Mouse (Mus musculus) yolk sac, embryonic 10.5 days (tissue): ENCODE measurements around the gene Opn3.
A peak's percentile ranks its signal among the peaks of the same experiment; 100 is the strongest.

Experiments used
- DNase-seq: peaks from one replicate; pipeline ENCODE4 v3.0.0-alpha.2; 2017; ENCODE audit warnings: low spot score

Opn3 gene

DNA sequence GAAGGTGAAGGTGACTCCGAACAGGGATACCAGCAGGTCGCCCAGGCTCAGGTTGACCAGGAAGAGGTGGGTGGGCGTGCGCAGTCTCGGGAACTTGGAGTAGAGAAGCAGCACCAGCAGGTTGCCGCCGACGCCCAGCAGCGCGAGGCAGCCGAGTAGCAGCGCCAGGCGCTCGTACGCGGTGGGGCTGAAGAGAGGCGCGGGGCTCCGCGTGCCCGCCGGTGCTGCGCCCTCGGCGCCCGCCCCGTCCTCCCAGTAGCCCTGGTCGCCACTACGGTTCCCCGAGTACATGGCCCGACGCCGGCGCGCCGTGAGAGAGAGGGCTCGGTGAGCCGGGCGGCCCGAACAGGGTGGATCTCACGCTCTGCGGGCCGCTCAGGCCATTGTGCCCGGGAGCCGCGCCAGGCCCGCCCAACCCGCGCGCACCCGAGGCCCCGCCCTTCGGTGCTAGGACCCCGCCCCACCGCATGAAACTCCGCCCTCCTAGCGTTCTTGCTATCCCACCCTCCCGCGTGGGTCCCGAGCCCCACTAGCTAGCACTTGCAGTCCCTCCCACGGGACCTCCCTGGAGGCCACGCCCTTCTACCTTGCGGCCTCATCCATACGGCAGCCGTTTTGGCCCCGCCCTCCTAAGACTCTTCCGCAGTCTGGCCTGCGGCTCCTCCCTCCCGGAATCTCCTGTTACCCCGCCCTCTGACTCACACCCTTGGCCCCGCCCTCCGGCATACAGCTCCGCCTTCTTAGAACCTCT, at the start of gene Opn3, which contains the start of gene Chml:
TSS of gene Opn3 (minus strand) at position 531 of the 751 bp plus-strand sequence.
TSS of gene Chml (minus strand) at position 656 of the 751 bp plus-strand sequence.
- DNase-seq, result peak; percentile 99

DNA sequence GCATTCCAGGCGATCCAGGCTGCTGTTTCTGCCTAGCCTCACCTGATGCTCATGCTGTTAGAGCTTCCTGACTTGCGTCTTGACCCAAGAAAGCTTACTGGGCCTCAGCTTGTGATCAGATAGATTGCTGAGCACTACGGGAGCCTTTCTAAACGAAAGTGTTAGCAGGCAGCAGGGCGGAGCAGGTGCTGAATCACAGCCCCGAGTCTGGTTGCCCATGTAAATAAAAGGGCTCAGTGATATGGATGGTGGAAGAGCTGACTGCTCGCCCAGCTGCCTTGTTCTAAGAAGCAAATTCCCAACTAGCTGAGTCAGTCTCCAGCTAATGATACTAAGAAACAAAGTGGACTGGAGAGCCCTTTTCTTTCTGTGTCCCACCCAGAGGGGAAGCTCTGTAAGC, 33.2 kb upstream of the Opn3 start:
- DNase-seq, result no peak

DNA sequence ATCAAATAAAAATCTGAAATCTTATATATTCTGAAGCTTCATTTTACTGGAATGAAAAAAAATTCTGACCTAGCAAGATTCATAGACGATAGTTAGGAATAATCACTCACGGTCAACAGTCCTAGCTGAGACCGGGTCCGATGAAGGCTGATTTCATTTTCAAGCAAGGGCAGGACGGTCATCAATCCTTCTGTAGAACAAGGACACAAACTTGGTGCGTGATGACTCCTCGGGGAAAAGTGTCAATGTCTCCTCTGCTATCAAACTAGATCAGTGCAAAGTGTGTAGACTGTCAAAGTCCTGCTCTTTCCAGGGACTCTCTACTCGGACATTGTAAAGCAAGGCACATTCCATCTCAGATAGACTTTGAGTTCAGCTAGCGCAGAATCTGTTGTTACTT, 24.3 kb upstream of the Opn3 start:
- DNase-seq, result no peak

DNA sequence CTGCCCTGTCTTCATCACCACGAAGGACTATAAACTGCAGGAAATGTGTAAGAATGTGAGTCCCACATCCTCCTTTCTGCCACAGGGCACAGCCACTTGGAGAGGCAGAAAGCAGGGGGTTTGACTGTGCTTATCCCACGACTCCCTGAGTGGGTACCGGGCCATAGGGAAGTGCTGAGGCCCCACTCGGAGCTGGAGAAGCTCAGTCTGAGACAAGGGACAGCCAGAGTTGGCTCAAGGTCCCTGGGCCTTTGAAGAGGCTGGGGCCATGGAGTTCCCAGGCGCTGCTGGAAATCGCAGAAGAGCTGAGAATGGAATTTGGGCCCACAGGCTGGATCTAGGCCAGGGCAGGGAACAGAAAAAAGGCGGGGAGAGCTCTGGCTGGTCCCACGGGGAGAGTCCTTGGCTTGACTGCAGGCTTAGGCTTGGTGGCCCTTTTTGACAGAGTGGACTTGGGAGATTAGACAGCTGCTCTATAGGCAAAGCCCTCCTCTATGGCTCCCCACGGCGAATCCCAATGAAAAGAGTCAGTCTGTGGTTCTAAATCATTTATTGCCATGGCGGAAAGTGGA, 19.8 kb upstream of the Opn3 start:
- DNase-seq, result no peak

DNA sequence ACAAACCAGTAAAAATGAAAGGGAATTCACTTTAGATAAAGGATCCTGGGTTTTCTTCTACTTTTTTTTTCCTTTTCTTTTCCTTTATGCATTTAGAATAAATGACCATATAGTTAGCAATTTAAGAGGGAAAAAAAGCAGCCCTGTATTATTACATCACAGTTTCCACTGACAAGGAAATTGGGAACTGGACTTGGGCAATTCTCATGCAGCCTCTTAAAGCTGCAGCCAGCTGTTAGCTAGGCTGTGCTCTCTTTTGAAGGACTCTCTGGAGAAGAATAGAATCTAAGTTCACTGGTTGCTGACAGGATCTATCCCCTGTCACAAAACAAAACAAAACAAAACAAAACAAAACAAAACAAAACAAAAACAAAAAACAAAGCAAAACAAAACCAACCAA, 15.4 kb upstream of the Opn3 start:
- no peak for DNase-seq

DNA sequence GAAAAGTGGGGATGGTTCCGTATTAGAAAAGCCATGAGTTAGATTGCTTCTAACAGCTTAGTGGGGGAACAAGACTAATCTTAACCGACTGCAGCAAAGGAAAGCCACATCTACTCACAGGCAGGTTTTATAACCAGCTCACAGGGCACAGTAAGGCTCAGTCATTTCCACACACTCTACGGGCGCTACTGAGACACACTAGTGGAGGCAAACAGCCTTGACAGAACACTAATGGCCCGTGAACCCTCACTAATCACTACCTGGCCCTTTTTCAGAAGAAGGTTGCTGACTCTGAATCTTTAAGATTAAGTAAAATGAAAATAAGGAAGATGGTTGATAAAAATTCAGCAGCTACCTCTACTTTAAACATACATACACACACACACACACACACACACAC, 15.0 kb upstream of the Opn3 start:
- DNase-seq, result no peak

DNA sequence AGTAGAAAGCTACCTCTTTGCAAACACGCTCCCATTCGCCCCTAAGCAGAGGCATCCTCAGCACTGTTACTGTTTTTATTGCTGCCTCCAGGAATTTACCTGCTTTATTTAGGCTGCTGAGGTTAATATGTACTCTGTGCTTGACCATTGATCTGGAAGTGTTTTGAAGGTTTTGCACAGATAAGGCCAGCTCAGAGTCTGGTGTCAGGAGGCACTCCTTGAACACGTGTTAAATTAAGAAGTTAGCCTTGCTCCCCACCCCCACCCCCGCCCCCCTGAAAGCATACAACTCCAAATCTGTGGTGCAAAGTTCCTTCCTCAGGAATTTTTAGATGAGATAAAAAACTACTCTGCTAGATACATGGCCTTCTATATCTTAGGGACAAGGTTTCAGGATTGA, 8.6 kb upstream of the Opn3 start:
- peak; percentile 85 for DNase-seq

DNA sequence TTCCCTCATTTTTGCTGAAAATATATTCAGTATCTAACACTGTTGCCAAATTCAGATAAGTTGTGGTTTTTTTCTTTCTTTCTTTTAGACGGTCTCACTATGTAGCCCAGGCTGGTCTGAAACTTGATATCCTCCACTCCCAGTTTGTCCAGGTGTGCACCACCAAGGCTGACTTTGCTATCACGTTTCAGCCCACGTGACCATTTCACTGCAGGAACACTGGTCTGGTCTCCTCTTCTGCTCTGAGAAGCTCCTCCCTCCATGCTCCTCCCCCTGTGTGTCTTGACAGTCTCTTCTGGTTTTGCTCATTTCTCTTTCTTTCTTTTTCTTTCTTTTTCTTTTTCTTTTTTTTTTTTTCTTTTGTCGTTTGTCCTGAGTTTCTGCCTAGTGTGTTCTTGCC, 7.2 kb upstream of the Opn3 start:
- DNase-seq, result no peak

DNA sequence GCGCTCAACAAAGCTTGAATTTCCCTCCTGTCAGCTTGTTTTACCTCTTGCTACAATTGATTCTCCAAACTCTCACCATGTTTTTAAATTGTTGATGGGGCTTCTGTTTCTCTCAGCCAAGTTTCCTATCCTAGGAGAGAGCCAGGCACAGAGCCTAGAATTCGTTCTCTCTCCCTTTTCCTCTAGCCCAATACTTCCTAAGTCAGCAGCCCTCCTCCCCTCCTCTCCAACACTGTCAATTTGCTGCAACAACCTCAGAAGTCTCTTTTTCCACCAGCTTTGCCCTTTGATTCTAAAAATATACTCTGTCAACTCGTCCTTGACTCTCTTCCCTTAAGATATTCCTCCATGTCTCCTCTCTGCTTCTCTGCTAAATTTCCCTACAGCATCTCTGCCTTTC, 6.8 kb upstream of the Opn3 start:
- DNase-seq, result no peak

DNA sequence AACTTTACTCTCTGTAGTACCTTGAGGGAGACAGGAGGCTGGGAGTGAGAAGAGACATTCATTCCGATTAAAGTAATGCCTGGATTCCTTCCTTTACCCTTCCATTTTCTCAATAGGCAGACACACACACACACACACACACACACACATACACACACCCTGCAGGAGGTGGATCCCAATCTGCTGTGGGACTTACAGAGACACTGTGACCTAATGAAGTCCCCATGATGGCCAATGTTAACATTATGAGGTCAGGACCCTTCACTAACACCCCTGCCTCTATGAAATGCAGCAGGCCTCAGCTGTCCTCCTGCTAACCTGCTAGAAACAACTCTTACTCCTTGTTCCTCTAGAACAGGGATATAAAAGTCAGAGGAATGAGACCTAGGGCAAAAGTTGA, 5.7 kb upstream of the Opn3 start, which contains the start of gene Wdr64:
TSS of gene Wdr64 (plus strand) at position 301 of the 400 bp plus-strand sequence.
- no peak for DNase-seq

DNA sequence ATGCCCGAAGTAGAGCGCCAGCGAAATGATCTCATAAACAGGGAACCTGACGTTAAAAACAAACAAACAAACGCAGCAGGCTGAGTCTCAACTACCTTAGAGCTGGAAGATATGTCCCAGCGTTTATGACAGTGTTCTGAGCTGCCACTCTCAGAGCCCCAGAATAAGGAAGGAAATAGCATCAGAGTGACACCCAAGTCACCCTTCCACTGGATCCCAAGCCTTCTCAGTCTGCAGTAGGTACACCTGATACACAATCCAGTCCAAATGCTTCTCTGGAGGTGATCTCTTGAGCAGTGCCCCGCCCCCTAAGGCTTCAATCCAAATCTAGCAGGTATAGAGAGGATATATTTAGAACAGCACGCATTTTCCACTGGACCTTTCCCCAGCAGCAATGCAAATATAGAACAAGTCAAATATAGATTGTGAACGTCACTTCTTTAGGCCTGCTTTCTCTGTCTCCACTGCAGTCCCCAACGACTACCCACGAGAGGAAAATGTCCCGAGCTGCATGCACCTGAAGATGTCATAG, 919 bp upstream of the Opn3 start:
- peak; percentile 7 for DNase-seq

DNA sequence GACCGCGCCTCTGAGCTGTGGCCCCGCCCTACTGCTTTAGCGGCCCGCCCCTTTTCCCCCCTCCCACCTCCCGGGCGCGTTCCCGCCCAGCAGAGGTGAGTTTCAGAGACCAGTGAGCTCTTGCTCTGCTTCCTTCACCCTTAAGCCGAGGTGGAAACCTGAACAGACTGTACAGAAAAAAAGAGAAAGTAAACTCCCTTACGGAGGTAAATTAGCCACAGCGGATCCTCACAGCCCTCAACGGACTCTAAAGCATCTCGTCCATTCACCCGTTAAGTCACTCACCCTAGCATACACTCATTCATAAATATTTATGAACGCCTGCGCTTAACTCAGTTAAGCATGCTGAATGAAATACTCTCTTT, 403 bp upstream of the Opn3 start:
- no peak for DNase-seq

DNA sequence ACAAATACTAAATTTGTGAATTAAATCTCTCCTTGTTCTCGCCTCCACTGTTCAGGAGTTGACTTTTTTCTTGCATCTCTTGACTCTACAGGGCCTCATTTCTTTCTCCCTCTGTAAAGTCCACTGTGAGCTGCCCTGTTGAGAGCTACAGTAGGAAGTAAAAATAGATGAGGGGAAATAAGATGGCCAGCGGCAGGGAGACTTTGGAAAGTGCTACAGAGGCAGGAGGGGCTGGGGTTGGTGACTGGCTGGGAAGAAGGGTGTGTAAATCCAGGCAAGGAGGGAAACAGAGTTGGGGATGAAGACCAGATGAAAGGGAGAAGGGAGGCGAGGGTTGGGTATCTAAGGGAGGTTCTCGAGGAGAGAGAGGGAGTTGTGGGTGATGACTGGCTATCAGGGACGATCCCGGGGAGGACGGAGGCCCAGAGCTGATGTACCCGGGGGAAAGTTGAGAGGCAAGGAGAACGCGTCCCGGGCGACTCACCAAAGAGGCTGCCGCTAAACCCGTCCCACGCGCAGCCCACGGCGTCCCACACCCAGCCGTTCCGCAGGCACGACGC, 810 bp downstream of the Opn3 start:
- DNase-seq, result peak; percentile 50

DNA sequence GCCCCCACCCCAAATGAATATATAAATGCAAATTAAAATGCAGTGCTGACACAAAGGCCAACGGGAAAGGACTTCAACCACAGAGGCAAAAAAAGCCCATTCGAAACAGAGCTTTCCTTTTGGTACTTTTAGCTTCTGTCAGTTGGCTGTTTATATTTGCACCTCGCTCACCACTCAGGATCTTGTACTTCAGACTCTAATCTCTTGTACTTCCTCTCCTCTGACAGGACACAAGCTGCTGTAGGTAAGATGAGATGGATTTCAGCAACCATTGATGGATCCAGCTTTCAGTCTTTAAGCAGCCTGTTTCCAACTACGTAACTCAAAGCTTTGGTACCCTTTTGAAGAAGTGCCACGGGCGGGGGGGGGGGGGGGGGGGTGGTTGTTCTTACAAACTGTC, 11.6 kb downstream of the Opn3 start:
- DNase-seq, result no peak

DNA sequence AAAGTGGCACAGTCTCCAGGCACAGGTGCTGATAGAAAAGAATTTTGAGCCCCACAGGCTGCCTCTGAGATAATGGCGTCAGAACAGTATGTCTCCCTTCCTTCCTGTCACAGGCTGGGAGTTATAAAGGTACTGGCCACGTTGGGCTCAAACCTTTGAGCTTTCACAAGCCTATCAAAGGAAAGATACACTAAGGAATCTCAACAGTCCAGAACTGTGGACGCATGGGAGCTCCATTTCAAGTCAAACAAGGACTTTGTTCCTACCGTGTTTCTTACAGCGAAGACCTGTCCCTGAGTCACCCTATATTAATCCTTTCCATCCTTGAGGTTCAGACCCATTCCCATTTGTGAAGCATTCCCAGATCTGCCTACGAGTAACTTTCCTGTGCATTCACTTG, 15.1 kb downstream of the Opn3 start:
- DNase-seq, result no peak

DNA sequence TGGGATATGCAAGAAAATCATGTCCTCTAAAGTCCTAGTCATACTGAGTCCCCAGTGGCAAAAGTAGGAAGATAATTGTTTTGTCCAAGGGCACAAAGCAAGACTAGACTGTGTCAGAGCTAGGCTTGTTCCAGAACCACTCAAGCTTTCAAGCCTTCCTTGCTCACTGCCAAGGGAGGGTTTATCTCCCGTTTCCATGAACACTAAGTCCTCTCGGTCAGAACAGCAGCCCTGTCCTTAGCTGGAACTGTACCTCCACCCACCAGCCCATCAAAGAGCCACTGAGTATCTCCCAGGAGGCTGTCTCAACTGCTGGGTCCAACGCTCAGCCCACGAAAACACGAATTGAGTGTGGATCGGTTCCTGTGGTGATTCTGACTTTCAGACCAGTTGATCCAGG, 17.5 kb downstream of the Opn3 start:
- DNase-seq, result no peak

DNA sequence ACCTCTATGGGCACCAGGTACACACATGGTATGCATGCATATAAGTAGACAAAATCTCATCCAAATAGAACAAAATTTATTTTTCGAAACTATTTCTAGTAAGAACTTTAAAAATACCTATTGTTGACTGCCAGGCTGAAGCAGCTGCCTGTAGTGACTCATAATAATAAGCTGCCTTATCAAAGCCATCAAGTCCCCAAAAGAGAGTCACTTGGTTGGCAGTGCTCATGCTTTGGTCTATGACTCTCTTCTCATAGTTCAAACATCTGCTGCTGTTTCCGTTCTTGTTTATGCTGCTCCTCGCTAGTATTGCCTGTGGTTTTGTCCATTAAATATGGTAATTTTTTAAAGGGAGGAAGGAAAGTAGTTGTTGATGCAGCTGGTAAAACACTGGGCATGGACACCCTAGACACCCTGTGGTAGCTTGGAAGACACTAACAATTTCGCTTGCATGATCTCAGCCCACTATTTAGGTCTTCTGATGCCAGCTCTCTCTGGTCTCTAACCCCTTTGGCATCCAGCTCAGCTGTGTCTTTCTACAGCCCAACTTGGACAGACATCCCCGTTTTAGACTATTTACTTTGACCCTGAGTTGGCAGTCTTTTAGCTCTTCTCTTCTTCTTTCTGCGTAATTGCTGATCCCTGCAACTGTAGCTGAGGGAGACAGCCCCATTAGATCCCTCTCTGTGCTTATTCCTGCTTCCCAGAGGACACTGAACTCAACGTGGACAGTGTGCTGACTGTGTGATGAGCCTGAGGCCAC, 18.8 kb downstream of the Opn3 start:
- no peak for DNase-seq

DNA sequence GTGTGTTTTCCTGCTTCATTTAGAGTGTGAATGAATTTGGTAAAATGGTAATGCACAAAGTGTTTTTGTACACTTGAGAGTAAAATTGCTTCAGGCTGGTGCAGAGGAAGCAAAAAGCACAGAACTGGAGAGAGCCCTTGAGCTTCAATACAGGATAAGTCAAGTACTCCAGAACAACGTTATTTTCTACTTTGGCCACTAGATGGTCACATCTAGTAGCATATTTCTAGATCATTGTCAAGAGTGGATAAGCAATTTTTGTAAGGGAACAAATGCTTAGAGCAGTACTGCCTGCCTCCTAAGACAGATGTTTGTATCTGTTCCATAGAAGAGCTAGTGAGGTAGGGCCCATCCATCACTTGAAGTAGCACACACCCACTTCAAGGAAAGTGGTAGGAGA, 20.9 kb downstream of the Opn3 start:
- DNase-seq, result no peak

DNA sequence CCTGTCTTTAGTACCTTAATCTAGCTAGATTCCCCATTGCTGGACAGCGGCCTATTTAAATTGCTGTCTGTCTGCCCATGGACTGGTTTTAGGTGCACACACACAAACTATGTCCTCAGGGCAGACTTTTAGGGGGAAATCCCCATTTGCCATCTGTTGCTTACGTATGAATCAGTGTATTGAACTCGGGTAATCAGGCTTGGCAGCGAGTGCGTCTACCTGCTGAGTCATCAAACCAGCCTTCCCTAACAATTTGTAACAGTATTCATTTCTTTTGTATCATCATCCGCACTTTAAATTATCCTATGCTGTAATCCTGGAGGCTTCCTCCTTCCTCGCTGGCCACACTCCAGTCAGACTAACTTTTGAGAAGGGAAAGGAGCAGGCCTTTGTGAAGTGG, 22.5 kb downstream of the Opn3 start:
- no peak for DNase-seq

DNA sequence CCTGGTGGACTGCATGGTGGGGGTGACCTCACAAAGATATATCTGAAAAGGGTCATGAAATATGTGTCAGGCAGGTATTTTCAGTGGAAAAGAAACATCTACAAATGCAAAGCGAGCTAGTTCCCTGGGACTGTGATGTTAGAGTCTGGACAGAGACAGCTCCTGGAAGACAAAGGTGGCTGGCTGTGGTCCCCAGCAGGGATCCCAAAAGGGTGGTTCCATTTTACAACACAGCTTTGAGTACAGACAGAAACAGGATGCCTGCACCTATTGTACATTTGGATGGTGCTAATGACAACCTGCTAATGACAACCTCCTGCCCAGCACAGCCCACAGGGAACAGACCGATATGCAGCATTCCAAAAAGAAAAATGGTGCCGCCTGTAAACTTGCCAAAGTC, 23.1 kb downstream of the Opn3 start:
- DNase-seq, result no peak

DNA sequence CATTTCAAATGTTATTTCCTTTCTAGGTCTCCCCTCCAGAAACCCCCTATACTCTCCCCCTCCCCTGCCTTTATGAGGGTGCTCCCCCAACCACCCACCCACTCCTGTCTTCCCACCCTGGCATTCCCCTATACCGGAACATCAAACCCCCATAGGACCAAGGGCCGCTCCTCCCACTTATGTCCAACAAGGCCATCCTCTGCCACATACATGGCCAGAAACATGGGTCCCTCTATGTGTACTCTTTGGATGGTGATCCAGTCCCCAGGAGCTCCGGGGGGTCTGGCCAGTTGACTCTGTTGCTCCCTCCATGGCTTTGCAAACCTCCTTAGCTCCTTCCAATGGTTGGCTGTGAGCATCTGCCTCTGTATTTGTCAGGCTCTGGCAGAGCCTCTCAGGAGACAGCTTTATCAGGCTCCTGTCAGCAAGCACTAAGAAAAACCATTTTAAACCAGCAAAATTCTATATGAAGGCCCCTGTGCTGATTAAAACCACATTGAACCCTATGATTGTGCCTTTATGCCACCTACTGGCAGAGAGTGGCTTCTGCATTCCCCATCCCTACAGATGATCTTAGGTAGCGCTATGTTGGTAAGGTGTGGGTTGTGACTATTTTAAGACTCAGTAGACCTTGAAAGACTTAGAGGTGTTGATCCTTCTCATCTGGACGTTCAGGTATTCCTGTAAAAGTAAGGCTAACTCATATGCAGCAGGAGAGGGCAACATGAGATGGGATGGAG, 23.7 kb downstream of the Opn3 start:
- no peak for DNase-seq

DNA sequence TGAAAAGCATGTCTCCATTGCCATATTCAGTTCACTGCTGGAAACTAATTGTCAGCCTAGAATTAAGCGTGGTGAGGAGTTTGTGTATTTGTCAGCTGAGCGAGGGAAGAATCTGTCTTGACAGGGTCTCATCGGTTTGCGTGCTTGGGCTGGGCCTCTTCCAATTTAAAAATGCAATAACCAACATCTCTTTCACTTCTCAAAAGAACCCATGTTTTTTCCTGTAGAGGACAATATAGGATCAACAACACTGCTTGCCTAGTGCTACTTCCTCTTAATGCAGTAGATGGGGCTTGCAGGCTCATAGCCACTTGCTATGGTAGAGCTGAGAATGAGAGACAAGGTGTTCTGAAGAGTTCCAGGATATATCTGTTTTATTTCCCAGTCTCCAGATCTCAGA, 32.7 kb downstream of the Opn3 start:
- no peak for DNase-seq
